Mouse (Mus musculus) forebrain, embryonic 13.5 days (tissue): ENCODE measurements at regions not wholly inside any gene's neighbourhood (a gene's known extent, or its start where the extent isn't known, plus 50 kb on each side); places are given as distances from the start of the nearest gene placed in this dataset.

Experiments used
- ATAC-seq: fragments of 200-750 bp; cut with Nextera tagmentation; 2 replicates; pipeline ENCODE4 v1.8.0; 2017
- H3K27ac ChIP-seq: fragments of 300-500 bp; sonication (generic); 2 replicates; pipeline ENCODE4 v1.5.1; 2015; ENCODE audit warnings: inconsistent platforms, mild to moderate bottlenecking, moderate library complexity
- H3K27me3 ChIP-seq: fragments of 300-500 bp; sonication (generic); 2 replicates; pipeline ENCODE4 v1.6.1; 2015; ENCODE audit warnings: mild to moderate bottlenecking, inconsistent platforms
- H3K36me3 ChIP-seq: fragments of 300-500 bp; sonication (generic); 2 replicates; pipeline ENCODE4 v1.6.1; 2015; ENCODE audit warnings: mild to moderate bottlenecking, inconsistent platforms; ENCODE audit not compliant: poor library complexity, severe bottlenecking
- H3K4me1 ChIP-seq: fragments of 300-500 bp; sonication (generic); 2 replicates; pipeline ENCODE4 v1.6.1; 2015; ENCODE audit warnings: inconsistent platforms
- H3K4me2 ChIP-seq: fragments of 300-500 bp; sonication (generic); 2 replicates; pipeline ENCODE4 v1.6.1; 2015; ENCODE audit warnings: inconsistent platforms, mild to moderate bottlenecking, moderate library complexity
- H3K4me3 ChIP-seq: fragments of 300-500 bp; sonication (generic); 2 replicates; pipeline ENCODE4 v1.5.1; 2015; ENCODE audit warnings: mild to moderate bottlenecking, inconsistent platforms
- H3K9ac ChIP-seq: fragments of 300-500 bp; sonication (generic); 2 replicates; pipeline ENCODE4 v1.6.1; 2015; ENCODE audit warnings: mild to moderate bottlenecking, inconsistent platforms
- H3K9me3 ChIP-seq: fragments of 300-500 bp; sonication (generic); replicated peaks from 2 replicates; pipeline ENCODE4 v1.6.1; 2016; ENCODE audit warnings: inconsistent platforms
- WGBS: fragments of 180-500 bp; shearing (Covaris S2); methylation state at CpG from one replicate; pipeline ENCODE4 v1.1.7; 2015; 5-methylcytosine and 5-hydroxymethylcytosine counted together

GRCm38 (mm10) chr10:124208317-124208716, 944.5 kb downstream of the Fam19a2 start:
- no peak overlapping the region for H3K27ac ChIP-seq
- H3K36me3 ChIP-seq = no peaks in the 10 kb centered on the region
- WGBS = 92% methylated on average over 2 of the region's 2 CpGs
- H3K27me3 ChIP-seq = no peaks in the 10 kb centered on the region
- ATAC-seq = peak; percentile 69; the same call in 1 of the 2 replicates
- H3K4me3 ChIP-seq = no peak overlapping the region
- no peaks in the 10 kb centered on the region for H3K4me1 ChIP-seq
- H3K9ac ChIP-seq = no peak overlapping the region
- H3K4me2 ChIP-seq = no peak overlapping the region
- H3K9me3 ChIP-seq = no peaks in the 10 kb centered on the region

GRCm38 (mm10) chr10:124219461-124219860, 955.7 kb downstream of the Fam19a2 start:
- WGBS = 86% methylated on average over 1 of the region's 1 CpGs
- Histone ChIP-seq H3K27me3 (no peaks in the 10 kb centered on the region), H3K9me3 (no peaks in the 10 kb centered on the region), H3K4me3 (no peak overlapping the region), H3K9ac (no peak overlapping the region), H3K36me3 (no peaks in the 10 kb centered on the region), H3K4me2 (no peak overlapping the region), H3K27ac (no peak overlapping the region), H3K4me1 (no peaks in the 10 kb centered on the region)
- no peak for ATAC-seq

DNA sequence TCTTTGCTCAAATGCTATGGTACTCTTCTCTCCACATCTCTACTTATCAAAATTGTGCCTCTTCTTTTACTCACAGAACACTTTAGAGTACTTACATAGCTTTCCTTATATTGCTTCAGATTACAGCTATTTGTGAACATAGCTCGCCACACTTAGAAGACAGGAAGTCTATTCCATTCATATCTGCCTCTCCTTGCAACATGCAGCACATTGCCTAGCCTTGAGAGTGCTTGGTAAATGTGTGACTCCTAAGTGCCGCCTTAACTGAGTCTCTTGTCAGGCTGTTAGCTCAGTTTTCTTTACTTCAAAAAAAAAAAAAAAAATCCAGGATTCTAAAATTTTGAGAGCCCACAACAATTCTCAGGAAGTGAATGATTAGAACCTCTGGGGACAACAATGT, 958.3 kb downstream of the Fam19a2 start:
- Histone ChIP-seq H3K4me2 (no peak overlapping the region), H3K36me3 (no peaks in the 10 kb centered on the region), H3K27ac (no peak overlapping the region), H3K4me3 (no peak overlapping the region), H3K27me3 (no peaks in the 10 kb centered on the region), H3K9me3 (no peaks in the 10 kb centered on the region), H3K9ac (no peak overlapping the region), H3K4me1 (no peaks in the 10 kb centered on the region)
- ATAC-seq = no peak
- 84% methylated on average over 2 of the region's 2 CpGs for WGBS

DNA sequence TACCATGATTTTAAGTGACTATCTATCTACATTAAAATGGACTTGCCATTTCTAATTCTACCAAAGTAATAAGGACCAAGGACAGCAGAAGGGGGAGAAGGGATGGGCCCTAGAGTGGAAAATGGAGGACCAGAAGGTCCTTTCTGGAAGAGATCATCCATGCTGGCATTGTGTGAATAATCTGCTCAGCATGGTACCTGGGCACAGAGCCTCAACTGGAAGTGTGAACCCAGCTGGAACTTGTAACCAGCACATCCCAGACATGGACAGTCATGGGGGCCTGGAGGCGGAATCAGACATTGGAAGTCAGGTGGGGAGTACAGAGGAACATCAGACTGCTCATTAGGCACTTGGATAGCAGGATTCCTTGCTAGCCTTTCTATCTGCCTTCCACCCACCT, 963.3 kb downstream of the Fam19a2 start:
- Histone ChIP-seq H3K4me1 (no peaks in the 10 kb centered on the region), H3K9ac (no peak overlapping the region), H3K36me3 (no peaks in the 10 kb centered on the region), H3K4me2 (no peak overlapping the region), H3K27ac (no peak overlapping the region), H3K9me3 (no peaks in the 10 kb centered on the region), H3K4me3 (no peak overlapping the region), H3K27me3 (no peaks in the 10 kb centered on the region)
- whole genome bisulfite sequencing = 91% methylated on average over 1 of the region's 1 CpGs
- no peak for ATAC-seq

- H3K4me1 ChIP-seq = no peaks in the 10 kb centered on the region
- no peak overlapping the region for H3K4me2 ChIP-seq
- 19% methylated on average over 4 of the region's 4 CpGs for WGBS
- H3K9ac ChIP-seq = no peak overlapping the region
- no peak overlapping the region for H3K27ac ChIP-seq
- no peak overlapping the region for H3K4me3 ChIP-seq
- no peak; the same call in 1 of the 2 replicates for ATAC-seq
- no peaks in the 10 kb centered on the region for H3K9me3 ChIP-seq
- H3K27me3 ChIP-seq = no peaks in the 10 kb centered on the region
- H3K36me3 ChIP-seq = no peaks in the 10 kb centered on the region
These were observed 985.6 kb downstream of the Fam19a2 start for GRCm38 (mm10) chr10:124249358-124249757.

- no peak for ATAC-seq
- Histone ChIP-seq H3K27ac (no peak overlapping the region), H3K4me1 (no peaks in the 10 kb centered on the region), H3K4me3 (no peak overlapping the region), H3K27me3 (no peaks in the 10 kb centered on the region), H3K9ac (no peak overlapping the region), H3K9me3 (no peaks in the 10 kb centered on the region), H3K4me2 (no peak overlapping the region), H3K36me3 (no peaks in the 10 kb centered on the region)
- 55% methylated on average over 4 of the region's 4 CpGs for WGBS
These were observed 986.2 kb downstream of the Fam19a2 start for GRCm38 (mm10) chr10:124250004-124250403.

DNA sequence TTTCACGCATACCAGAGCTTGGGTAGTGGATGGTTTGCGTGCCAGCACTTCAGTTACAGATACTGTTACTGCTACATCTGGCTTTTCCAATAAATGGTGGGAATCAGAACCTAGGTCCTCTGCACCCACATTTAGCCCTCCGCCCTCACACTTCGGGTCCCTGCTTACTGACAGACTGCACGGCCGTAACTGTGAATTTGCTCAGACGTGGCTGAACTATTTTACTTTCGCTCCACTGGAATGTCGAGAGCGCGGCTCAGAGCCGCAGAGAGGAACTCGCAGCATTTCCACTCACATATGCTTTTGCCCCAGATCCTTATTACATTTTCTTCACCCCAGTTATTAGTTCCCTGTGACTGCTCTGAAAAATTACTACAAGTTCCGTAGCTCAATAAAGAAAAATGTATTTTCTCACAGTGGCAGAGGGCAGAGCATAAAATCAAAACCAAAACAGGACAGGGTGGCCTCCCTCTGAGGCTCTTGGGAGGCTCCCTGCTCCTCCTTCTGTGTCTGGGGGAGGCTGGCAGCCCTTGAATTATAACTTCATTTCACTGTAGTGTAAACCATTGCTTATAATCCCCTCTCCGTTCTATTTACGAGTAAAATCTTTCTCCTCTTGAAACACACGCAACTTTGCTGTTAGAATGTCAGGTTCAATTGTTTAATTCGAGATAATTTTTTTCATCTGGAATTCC, 1024.7 kb downstream of the Fam19a2 start:
- H3K4me2 ChIP-seq = no peak overlapping the region
- 78% methylated on average over 18 of the region's 18 CpGs for WGBS
- no peaks in the 10 kb centered on the region for H3K27me3 ChIP-seq
- no peak for ATAC-seq
- H3K4me3 ChIP-seq = no peak overlapping the region
- H3K4me1 ChIP-seq = no peaks in the 10 kb centered on the region
- H3K27ac ChIP-seq = no peak overlapping the region
- H3K36me3 ChIP-seq = no peaks in the 10 kb centered on the region
- no peak overlapping the region for H3K9ac ChIP-seq
- no peaks in the 10 kb centered on the region for H3K9me3 ChIP-seq

- Histone ChIP-seq H3K27ac (no peak overlapping the region), H3K36me3 (no peaks in the 10 kb centered on the region), H3K27me3 (no peaks in the 10 kb centered on the region), H3K4me1 (no peaks in the 10 kb centered on the region), H3K9ac (no peak overlapping the region), H3K4me3 (no peak overlapping the region), H3K4me2 (no peak overlapping the region), H3K9me3 (peaks cover 3% of the 10 kb centered on the region; the same call in 1 of the 2 replicates)
- ATAC-seq = no peak
- WGBS = 88% methylated on average over 2 of the region's 2 CpGs
These were observed 1033.4 kb downstream of the Fam19a2 start for GRCm38 (mm10) chr10:124297198-124297677.

DNA sequence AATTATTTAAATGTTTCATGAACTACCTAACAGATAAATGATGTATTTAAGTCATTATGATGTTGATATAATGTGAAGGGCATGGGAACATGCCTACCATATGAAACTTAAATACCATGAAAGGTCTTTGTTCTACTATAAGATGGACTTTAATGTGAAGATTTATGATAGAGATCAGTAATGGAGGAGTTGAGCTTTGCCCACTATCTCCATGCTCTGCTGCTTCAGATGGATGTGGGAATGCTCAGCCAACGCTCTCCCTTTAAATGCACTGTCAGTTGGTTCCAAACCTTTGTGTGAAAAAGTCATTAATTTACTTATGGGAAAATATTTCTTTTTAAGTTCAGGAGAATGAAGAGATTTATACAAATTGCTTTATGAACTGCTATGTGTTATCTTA, 1040.9 kb downstream of the Fam19a2 start:
- ATAC-seq = no peak
- no peak overlapping the region for H3K27ac ChIP-seq
- no peaks in the 10 kb centered on the region for H3K9me3 ChIP-seq
- no peaks in the 10 kb centered on the region for H3K4me1 ChIP-seq
- H3K4me2 ChIP-seq = no peak overlapping the region
- no peaks in the 10 kb centered on the region for H3K36me3 ChIP-seq
- WGBS = 86% methylated on average over 1 of the region's 1 CpGs
- H3K4me3 ChIP-seq = no peak overlapping the region
- no peak overlapping the region for H3K9ac ChIP-seq
- no peaks in the 10 kb centered on the region for H3K27me3 ChIP-seq

DNA sequence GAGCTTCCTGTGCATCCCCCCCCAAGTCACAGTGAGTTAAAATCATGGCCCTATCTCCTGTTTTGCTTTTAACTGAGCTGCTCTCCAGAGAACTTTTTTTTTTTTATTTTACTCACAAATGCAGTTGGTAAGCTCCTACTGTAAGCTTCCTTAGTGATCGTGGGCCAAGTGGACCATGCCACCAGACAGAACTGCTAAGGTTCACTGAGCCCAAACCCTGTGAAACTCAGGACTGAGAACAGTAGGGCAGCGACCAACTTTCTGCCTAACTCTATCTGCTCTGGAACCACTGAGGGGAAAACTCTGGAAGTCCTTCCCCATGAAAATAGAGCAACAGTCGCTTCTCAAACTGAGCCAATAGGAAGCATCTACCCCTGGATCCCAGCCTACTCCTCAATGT, 1041.8 kb downstream of the Fam19a2 start:
- no peak overlapping the region for H3K4me3 ChIP-seq
- H3K36me3 ChIP-seq = no peaks in the 10 kb centered on the region
- no peaks in the 10 kb centered on the region for H3K9me3 ChIP-seq
- no peak overlapping the region for H3K27ac ChIP-seq
- H3K4me2 ChIP-seq = no peak overlapping the region
- no peak overlapping the region for H3K9ac ChIP-seq
- no peaks in the 10 kb centered on the region for H3K4me1 ChIP-seq
- no peaks in the 10 kb centered on the region for H3K27me3 ChIP-seq
- no peak for ATAC-seq
- WGBS = 87% methylated on average over 3 of the region's 3 CpGs

- no peaks in the 10 kb centered on the region for H3K9me3 ChIP-seq
- H3K36me3 ChIP-seq = no peaks in the 10 kb centered on the region
- no peak overlapping the region for H3K9ac ChIP-seq
- no peak for ATAC-seq
- H3K4me2 ChIP-seq = no peak overlapping the region
- H3K4me1 ChIP-seq = peaks cover 4% of the 10 kb centered on the region
- no peak overlapping the region for H3K27ac ChIP-seq
- H3K27me3 ChIP-seq = no peaks in the 10 kb centered on the region
- H3K4me3 ChIP-seq = no peak overlapping the region
- 37% methylated on average over 1 of the region's 1 CpGs for WGBS
These were observed 1055.0 kb downstream of the Fam19a2 start for GRCm38 (mm10) chr10:124318761-124319160.

DNA sequence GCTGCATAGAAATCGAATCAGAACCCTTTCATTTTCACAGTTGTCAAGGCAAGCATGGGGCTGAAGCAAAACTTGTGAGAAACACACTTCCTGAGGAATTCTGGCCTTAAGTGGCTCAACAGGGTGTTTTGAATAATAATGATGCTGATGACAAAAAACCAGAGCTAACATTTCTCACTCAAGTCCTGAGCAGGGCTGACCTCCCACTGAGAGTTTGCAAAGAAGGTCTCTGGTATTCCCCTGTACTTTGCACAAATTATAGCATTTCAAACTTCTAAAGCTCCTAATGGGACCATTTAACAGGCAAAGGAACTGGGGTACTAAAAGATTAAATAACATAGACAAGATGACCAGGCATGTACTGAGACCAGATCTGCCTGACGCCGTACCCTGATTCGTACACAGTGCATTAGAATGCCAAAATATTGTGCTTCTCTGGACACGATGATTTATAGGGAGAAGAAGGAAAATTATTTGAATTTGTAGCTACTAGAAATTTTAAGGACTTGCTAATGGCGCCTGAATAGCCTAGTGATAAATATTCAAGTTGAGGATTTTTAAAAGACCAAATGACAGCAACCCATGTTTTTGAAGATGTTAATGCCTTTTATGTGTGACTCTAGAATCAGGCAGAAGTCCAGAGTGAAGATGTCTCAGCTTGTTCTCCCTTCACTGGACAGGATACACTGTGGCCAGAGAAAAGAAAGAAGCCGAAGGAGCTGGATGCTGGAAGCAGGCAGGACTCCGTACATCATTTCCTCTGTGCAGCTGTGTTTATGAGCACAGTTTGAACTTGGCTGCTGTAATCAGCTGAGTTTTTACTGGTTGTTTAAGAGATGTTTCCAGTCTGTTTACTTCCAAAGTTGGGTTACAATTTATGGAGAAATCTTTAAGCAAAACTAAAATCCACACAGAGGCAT, 1056.7 kb downstream of the Fam19a2 start:
- Histone ChIP-seq H3K27ac (no peak overlapping the region), H3K9ac (no peak overlapping the region), H3K27me3 (no peaks in the 10 kb centered on the region), H3K9me3 (no peaks in the 10 kb centered on the region), H3K4me1 (peaks cover 4% of the 10 kb centered on the region), H3K36me3 (no peaks in the 10 kb centered on the region), H3K4me3 (no peak overlapping the region), H3K4me2 (no peak overlapping the region)
- WGBS = 46% methylated on average over 8 of the region's 8 CpGs
- no peak for ATAC-seq
